Mouse (Mus musculus) liver, adult 2 months (tissue): ENCODE data around the gene Mrps35. TPM values are rescaled to one million over a fixed set of nuclear protein-coding genes. Genes with fewer than 3 reads are reported as not detected.

Experiments used
- DNase-seq: peaks from one replicate; pipeline ENCODE4 v3.0.0-alpha.2; 2011; ENCODE audit warnings: low read depth, low spot score; ENCODE audit errors: extremely low read depth
- H3K27ac ChIP-seq: fragments of 200-500 bp; replicated peaks from 2 replicates; pipeline ENCODE4 v1.5.1; 2012; ENCODE audit warnings: low read depth, mild to moderate bottlenecking, control low read depth, inconsistent platforms, low read length; ENCODE audit not compliant: insufficient read depth
- H3K27me3 ChIP-seq: fragments of 200-500 bp; 2 replicates; pipeline ENCODE4 v1.6.1; 2012; ENCODE audit warnings: mild to moderate bottlenecking, moderate library complexity, low read length, inconsistent platforms; ENCODE audit not compliant: control insufficient read depth, insufficient read depth
- H3K36me3 ChIP-seq: fragments of 200-500 bp; 2 replicates; pipeline ENCODE4 v1.6.1; 2012; ENCODE audit warnings: low read length, inconsistent platforms; ENCODE audit not compliant: control insufficient read depth, insufficient read depth
- H3K4me1 ChIP-seq: fragments of 200-500 bp; 2 replicates; pipeline ENCODE4 v1.6.1; 2011; ENCODE audit warnings: low read length; ENCODE audit not compliant: control insufficient read depth, insufficient read depth
- H3K4me3 ChIP-seq: fragments of 200-500 bp; 2 replicates; pipeline ENCODE4 v1.5.1; 2011; ENCODE audit warnings: low read depth, mild to moderate bottlenecking, control low read depth, low read length, moderate library complexity; ENCODE audit not compliant: insufficient read depth
- H3K79me2 ChIP-seq: fragments of 200-500 bp; 2 replicates; pipeline ENCODE4 v1.6.1; 2012; ENCODE audit warnings: inconsistent platforms, mild to moderate bottlenecking, low read length, moderate library complexity; ENCODE audit not compliant: control insufficient read depth, insufficient read depth
- H3K9ac ChIP-seq: fragments of 200-500 bp; 2 replicates; pipeline ENCODE4 v1.6.1; 2012; ENCODE audit warnings: low read depth, mild to moderate bottlenecking, control low read depth, inconsistent platforms, low read length
- CTCF ChIP-seq: fragments of 200-500 bp; IDR thresholded peaks from 2 replicates; pipeline ENCODE4 v1.5.1; 2011; ENCODE audit warnings: low read depth, low read length, control low read depth
- POLR2A ChIP-seq: fragments of 200-500 bp; IDR thresholded peaks from 2 replicates; pipeline ENCODE4 v1.6.1; 2011; ENCODE audit warnings: low read length, control low read depth; ENCODE audit not compliant: insufficient read depth; ENCODE audit errors: extremely low read depth
- WGBS: fragments of 180-500 bp; shearing (Covaris S2); methylation state at CpG from one replicate; pipeline ENCODE4 v1.1.7; 2018; 5-methylcytosine and 5-hydroxymethylcytosine counted together
- polyA plus RNA-seq: library from polyadenylated mRNA; depleted of rRNA; stranded (reverse); fragments of >200 nt; gene quantifications from 2 replicates; pipeline ENCODE4 v1.2.3, GENCODE M21; 2012; rRNA removed
- total RNA-seq: library from RNA; depleted of rRNA; stranded (reverse); fragments of >200 nt; gene quantifications from 2 replicates; pipeline ENCODE4 v1.2.3, GENCODE M21; 2014; rRNA removed

Mrps35 gene
- total and polyA plus RNA-seq, 2 experiments: 9.6 to 22.1 TPM

DNA sequence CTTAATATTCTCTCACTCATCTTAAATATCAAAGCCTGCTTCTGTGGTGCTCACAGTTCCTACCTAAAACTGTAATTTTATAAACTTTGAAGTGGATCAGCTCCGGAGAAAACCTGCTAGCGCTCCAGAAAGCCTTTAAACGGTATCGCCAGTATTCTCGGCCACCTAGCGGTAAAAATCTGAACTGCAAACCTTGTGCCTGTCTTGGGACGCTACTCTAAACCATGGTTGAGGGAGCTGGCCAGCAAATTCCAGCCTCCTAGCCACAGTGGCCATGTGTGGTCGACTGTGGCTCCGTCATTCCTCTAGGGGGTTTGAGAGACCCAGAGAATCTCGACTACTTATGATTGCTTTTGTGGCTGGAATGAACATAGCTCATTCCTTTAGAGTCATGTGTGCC lies 74.0 kb downstream of the Mrps35 start:
- H3K36me3 ChIP-seq: no peaks in the 10 kb centered on the region; the same call in 1 of the 2 replicates
- H3K27ac ChIP-seq: no peak overlapping the region
- no peak overlapping the region for H3K4me3 ChIP-seq
- H3K4me1 ChIP-seq: no peaks in the 10 kb centered on the region
- DNase-seq: peak; percentile 52
- WGBS: 9% methylated on average over 10 of the region's 10 CpGs
- H3K9ac ChIP-seq: no peak overlapping the region
- no peak for TF ChIP-seq POLR2A
- peak; percentile 64 for TF ChIP-seq CTCF
- H3K27me3 ChIP-seq: no peaks in the 10 kb centered on the region
- H3K79me2 ChIP-seq: no peaks in the 10 kb centered on the region

DNA sequence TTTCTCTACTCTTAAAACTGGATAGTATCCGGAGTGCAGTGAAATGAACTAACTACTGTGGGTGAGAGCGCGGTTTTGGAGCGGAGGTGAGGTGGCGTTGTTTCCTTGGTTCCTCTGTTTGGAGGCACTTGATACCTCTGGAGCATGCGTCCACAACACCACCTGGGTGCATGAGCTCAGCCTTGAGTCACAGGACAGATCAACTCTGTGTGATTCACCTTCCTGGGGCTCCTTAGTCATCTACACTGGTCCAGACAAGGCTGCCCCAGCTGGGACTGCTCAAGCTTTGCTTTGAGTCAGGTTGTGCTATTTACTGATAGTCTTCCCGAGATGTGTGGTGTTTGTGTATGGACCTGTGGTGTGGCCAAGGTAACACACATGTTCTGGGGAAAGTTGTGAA lies 75.2 kb downstream of the Mrps35 start:
- H3K27me3 ChIP-seq: no peaks in the 10 kb centered on the region
- H3K4me3 ChIP-seq: no peak overlapping the region
- no peaks in the 10 kb centered on the region for H3K4me1 ChIP-seq
- H3K79me2 ChIP-seq: no peaks in the 10 kb centered on the region
- TF ChIP-seq POLR2A: no peak
- TF ChIP-seq CTCF: no peak
- 91% methylated on average over 7 of the region's 7 CpGs for WGBS
- DNase-seq: no peak
- no peak overlapping the region for H3K9ac ChIP-seq
- H3K36me3 ChIP-seq: no peaks in the 10 kb centered on the region
- H3K27ac ChIP-seq: no peak overlapping the region

DNA sequence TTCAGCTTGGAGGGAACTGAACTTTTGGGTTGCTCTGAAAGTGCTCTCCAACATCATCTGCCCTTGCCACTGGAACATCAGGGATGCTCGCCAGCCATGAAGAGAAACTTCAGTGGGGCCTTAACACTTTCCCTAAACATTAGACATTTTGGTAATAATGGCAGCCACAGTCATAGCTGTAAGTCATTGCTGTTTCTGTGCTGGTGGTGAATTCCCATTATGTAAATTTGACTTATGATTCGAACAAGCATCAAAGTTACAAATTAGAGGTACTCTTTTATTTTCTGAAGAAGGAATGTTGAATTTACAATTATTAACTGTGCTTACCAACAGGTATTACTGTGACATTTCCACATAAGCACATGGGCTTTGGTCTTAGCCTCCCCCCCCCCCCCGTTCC lies 75.6 kb downstream of the Mrps35 start:
- 75% methylated on average over 3 of the region's 3 CpGs for WGBS
- no peak overlapping the region for H3K4me3 ChIP-seq
- no peak overlapping the region for H3K9ac ChIP-seq
- no peaks in the 10 kb centered on the region for H3K79me2 ChIP-seq
- no peaks in the 10 kb centered on the region for H3K36me3 ChIP-seq
- no peak overlapping the region for H3K27ac ChIP-seq
- no peak for TF ChIP-seq POLR2A
- no peak for TF ChIP-seq CTCF
- no peaks in the 10 kb centered on the region for H3K4me1 ChIP-seq
- DNase-seq: no peak
- H3K27me3 ChIP-seq: no peaks in the 10 kb centered on the region

DNA sequence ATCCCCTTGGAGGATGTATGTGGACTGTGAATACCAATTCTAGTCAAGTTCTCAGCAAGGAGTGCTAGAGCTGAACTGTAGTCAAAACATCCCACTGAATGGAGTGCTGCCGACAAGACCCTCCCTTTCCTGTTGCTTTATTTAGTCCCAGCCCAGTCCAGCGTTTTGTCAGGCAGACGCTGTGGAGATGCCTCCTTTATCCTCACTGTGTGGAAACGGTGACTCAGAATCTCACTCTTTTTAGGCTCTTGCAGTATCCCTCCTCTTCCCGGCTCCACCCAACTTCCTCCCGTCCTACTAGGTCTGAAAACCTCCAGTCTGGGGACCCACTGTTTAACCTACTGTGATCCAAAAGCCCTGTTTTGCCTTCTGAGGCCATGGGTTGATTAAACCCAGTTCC lies 78.8 kb downstream of the Mrps35 start:
- 49% methylated on average over 6 of the region's 6 CpGs for WGBS

More for the DNA sequence above, 78.8 kb downstream of the Mrps35 start:
- H3K9ac ChIP-seq: no peak overlapping the region
- no peak overlapping the region for H3K27ac ChIP-seq
- no peaks in the 10 kb centered on the region for H3K27me3 ChIP-seq
- no peak overlapping the region for H3K4me3 ChIP-seq
- H3K4me1 ChIP-seq: no peaks in the 10 kb centered on the region
- no peaks in the 10 kb centered on the region for H3K36me3 ChIP-seq
- DNase-seq: no peak
- no peaks in the 10 kb centered on the region for H3K79me2 ChIP-seq
- TF ChIP-seq CTCF (no peak), POLR2A (no peak)

Other genes starting within 250 kb of the Mrps35 start
- gene Arntl2, start 246.7 kb upstream of the Mrps35 start, total RNA-seq: 0.40 and 6.1 TPM in 2 replicates
- 1.6 and 2.4 TPM in 2 replicates for gene Arntl2, start 246.7 kb upstream of the Mrps35 start, polyA plus RNA-seq
- not detected in 2 replicates for gene Smco2, start 192.7 kb upstream of the Mrps35 start, total RNA-seq
- 0.06 TPM in 1 of 2 replicates, not detected in the other for gene Smco2, start 192.7 kb upstream of the Mrps35 start, polyA plus RNA-seq
- 20.8 and 24.1 TPM in 2 replicates for gene Ppfibp1, start 154.3 kb upstream of the Mrps35 start, total RNA-seq
- gene Ppfibp1, start 154.3 kb upstream of the Mrps35 start, polyA plus RNA-seq: 6.7 and 6.9 TPM in 2 replicates
- not detected in 2 replicates for gene 1700034J05Rik, start 88.3 kb upstream of the Mrps35 start, total RNA-seq
- not detected in 2 replicates for gene 1700034J05Rik, start 88.3 kb upstream of the Mrps35 start, polyA plus RNA-seq
- 0.37 and 0.67 TPM in 2 replicates for gene Rep15, start 10.2 kb upstream of the Mrps35 start, total RNA-seq
- 0.05 TPM in 1 of 2 replicates, not detected in the other for gene Rep15, start 10.2 kb upstream of the Mrps35 start, polyA plus RNA-seq
- 0.27 and 0.92 TPM in 2 replicates for gene Mansc4, start 44.3 kb downstream of the Mrps35 start, total RNA-seq
- gene Mansc4, start 44.3 kb downstream of the Mrps35 start, polyA plus RNA-seq: 0.17 and 0.26 TPM in 2 replicates
- 8.8 and 9.1 TPM in 2 replicates for gene Klhl42, start 48.6 kb downstream of the Mrps35 start, total RNA-seq
- gene Klhl42, start 48.6 kb downstream of the Mrps35 start, polyA plus RNA-seq: 5.4 and 6.9 TPM in 2 replicates
- gene Pthlh, start 221.4 kb downstream of the Mrps35 start, total RNA-seq: not detected in 2 replicates
- not detected in 2 replicates for gene Pthlh, start 221.4 kb downstream of the Mrps35 start, polyA plus RNA-seq